Mouse (Mus musculus): Measurements from ENCODE around the gene Rec8. TPM values are rescaled to one million over a fixed set of nuclear protein-coding genes. Genes with fewer than 3 reads are reported as not detected.

The Rec8 gene
- polyA plus RNA-seq, 1 experiment from 2014 or later, result 6.9 TPM

GRCm38 (mm10) chr14:55672741-55673060, 54.9 kb downstream of the Rec8 start:
- H3K9ac ChIP-seq, result peak overlapping the region; percentile 48; the same call in 1 of the 2 replicates
- no peak for ATAC-seq (replicated peaks; ENCODE audit: insufficient number of reproducible peaks, insufficient read depth, low FRiP score, low read depth)
- peak overlapping the region; percentile 77 for H3K4me2 ChIP-seq
- no peaks in the 10 kb centered on the region for H3K9me3 ChIP-seq (replicated peaks)
- peaks cover 28% of the 10 kb centered on the region for H3K36me3 ChIP-seq
- H3K4me3 ChIP-seq, result peak overlapping the region; percentile 74
- peaks cover 18% of the 10 kb centered on the region for H3K4me1 ChIP-seq (replicated peaks)
- H3K27me3 ChIP-seq, result no peaks in the 10 kb centered on the region
- WGBS, result 75% methylated on average over 7 of the region's 7 CpGs
- H3K27ac ChIP-seq, result peak overlapping the region; percentile 83; the same call in 1 of the 2 replicates

Other genes starting within 250 kb of the Rec8 start
- 60.7 and 69.5 TPM in 2 replicates for gene Dhrs4, start 139.3 kb upstream of the Rec8 start, polyA plus RNA-seq (2015; fragmentation: Nextera tagmentation; extraction: Ambion mirVana)
- 1.1 and 1.8 TPM in 2 replicates for gene Carmil3, start 127.4 kb upstream of the Rec8 start, polyA plus RNA-seq (2015; fragmentation: Nextera tagmentation; extraction: Ambion mirVana)
- gene Cpne6, start 107.6 kb upstream of the Rec8 start, polyA plus RNA-seq (2015; fragmentation: Nextera tagmentation; extraction: Ambion mirVana), result 0.30 and 0.34 TPM in 2 replicates
- not detected in 2 replicates for gene Nrl, start 93.1 kb upstream of the Rec8 start, polyA plus RNA-seq (2015; fragmentation: Nextera tagmentation; extraction: Ambion mirVana)
- gene Pck2, start 77.8 kb upstream of the Rec8 start, polyA plus RNA-seq (2015; fragmentation: Nextera tagmentation; extraction: Ambion mirVana), result 34.2 and 42.5 TPM in 2 replicates
- gene Dcaf11, start 58.0 kb upstream of the Rec8 start, polyA plus RNA-seq (2015; fragmentation: Nextera tagmentation; extraction: Ambion mirVana), result 66.2 and 70.2 TPM in 2 replicates
- gene A730061H03Rik, start 57.6 kb upstream of the Rec8 start, polyA plus RNA-seq (2015; fragmentation: Nextera tagmentation; extraction: Ambion mirVana), result 0.82 TPM in 1 of 2 replicates, not detected in the other
- 80.5 and 81.7 TPM in 2 replicates for gene Fitm1, start 42.4 kb upstream of the Rec8 start, polyA plus RNA-seq (2015; fragmentation: Nextera tagmentation; extraction: Ambion mirVana)
- gene Psme1, start 39.9 kb upstream of the Rec8 start, polyA plus RNA-seq (2015; fragmentation: Nextera tagmentation; extraction: Ambion mirVana), result 206 and 216 TPM in 2 replicates
- gene Emc9, start 32.7 kb upstream of the Rec8 start, polyA plus RNA-seq (2015; fragmentation: Nextera tagmentation; extraction: Ambion mirVana), result 21.2 and 21.6 TPM in 2 replicates
- gene Psme2, start 26.9 kb upstream of the Rec8 start, polyA plus RNA-seq (2015; fragmentation: Nextera tagmentation; extraction: Ambion mirVana), result 203 and 215 TPM in 2 replicates
- gene Rnf31, start 26.3 kb upstream of the Rec8 start, polyA plus RNA-seq (2015; fragmentation: Nextera tagmentation; extraction: Ambion mirVana), result 15.8 and 17.4 TPM in 2 replicates
- gene Irf9, start 14.5 kb upstream of the Rec8 start, polyA plus RNA-seq (2015; fragmentation: Nextera tagmentation; extraction: Ambion mirVana), result 9.1 and 13.7 TPM in 2 replicates
- gene Ipo4, start 17.9 kb downstream of the Rec8 start, polyA plus RNA-seq (2015; fragmentation: Nextera tagmentation; extraction: Ambion mirVana), result 45.0 and 66.7 TPM in 2 replicates
- gene Gm49378, start 19.9 kb downstream of the Rec8 start, polyA plus RNA-seq (2015; fragmentation: Nextera tagmentation; extraction: Ambion mirVana), result 0.74 and 2.1 TPM in 2 replicates
- gene Tm9sf1, start 25.8 kb downstream of the Rec8 start, polyA plus RNA-seq (2015; fragmentation: Nextera tagmentation; extraction: Ambion mirVana), result 76.8 and 91.2 TPM in 2 replicates
- 0.31 and 0.36 TPM in 2 replicates for gene Tssk4, start 32.1 kb downstream of the Rec8 start, polyA plus RNA-seq (2015; fragmentation: Nextera tagmentation; extraction: Ambion mirVana)
- gene Mdp1, start 42.5 kb downstream of the Rec8 start, polyA plus RNA-seq (2015; fragmentation: Nextera tagmentation; extraction: Ambion mirVana), result 84.5 and 90.0 TPM in 2 replicates
- 36.0 and 42.3 TPM in 2 replicates for gene Gmpr2, start 53.9 kb downstream of the Rec8 start, polyA plus RNA-seq (2015; fragmentation: Nextera tagmentation; extraction: Ambion mirVana)
- 448 and 462 TPM in 2 replicates for gene Nedd8, start 54.1 kb downstream of the Rec8 start, polyA plus RNA-seq (2015; fragmentation: Nextera tagmentation; extraction: Ambion mirVana)
- 26.1 and 29.2 TPM in 2 replicates for gene Tinf2, start 63.8 kb downstream of the Rec8 start, polyA plus RNA-seq (2015; fragmentation: Nextera tagmentation; extraction: Ambion mirVana)
- 0.20 and 0.60 TPM in 2 replicates for gene Tgm1, start 95.9 kb downstream of the Rec8 start, polyA plus RNA-seq (2015; fragmentation: Nextera tagmentation; extraction: Ambion mirVana)
- gene Rabggta, start 104.2 kb downstream of the Rec8 start, polyA plus RNA-seq (2015; fragmentation: Nextera tagmentation; extraction: Ambion mirVana), result 20.7 and 23.8 TPM in 2 replicates
- gene Dhrs1, start 127.7 kb downstream of the Rec8 start, polyA plus RNA-seq (2015; fragmentation: Nextera tagmentation; extraction: Ambion mirVana), result 64.0 and 65.7 TPM in 2 replicates
- gene Nop9, start 127.7 kb downstream of the Rec8 start, polyA plus RNA-seq (2015; fragmentation: Nextera tagmentation; extraction: Ambion mirVana), result 17.9 and 24.4 TPM in 2 replicates
- gene Cideb, start 140.4 kb downstream of the Rec8 start, polyA plus RNA-seq (2015; fragmentation: Nextera tagmentation; extraction: Ambion mirVana), result 1.2 and 1.6 TPM in 2 replicates
- gene Ltb4r2, start 143.4 kb downstream of the Rec8 start, polyA plus RNA-seq (2015; fragmentation: Nextera tagmentation; extraction: Ambion mirVana), result 0.15 and 0.25 TPM in 2 replicates
- 0.65 and 0.66 TPM in 2 replicates for gene Ltb4r1, start 147.9 kb downstream of the Rec8 start, polyA plus RNA-seq (2015; fragmentation: Nextera tagmentation; extraction: Ambion mirVana)
- gene Adcy4, start 166.1 kb downstream of the Rec8 start, polyA plus RNA-seq (2015; fragmentation: Nextera tagmentation; extraction: Ambion mirVana), result 14.9 and 18.0 TPM in 2 replicates
- 12.6 and 20.7 TPM in 2 replicates for gene Ripk3, start 170.8 kb downstream of the Rec8 start, polyA plus RNA-seq (2015; fragmentation: Nextera tagmentation; extraction: Ambion mirVana)
- 10.8 and 15.8 TPM in 2 replicates for gene Nfatc4, start 205.1 kb downstream of the Rec8 start, polyA plus RNA-seq (2015; fragmentation: Nextera tagmentation; extraction: Ambion mirVana)
- 12.7 and 15.0 TPM in 2 replicates for gene Nynrin, start 236.0 kb downstream of the Rec8 start, polyA plus RNA-seq (2015; fragmentation: Nextera tagmentation; extraction: Ambion mirVana)